Mouse (Mus musculus) midbrain, embryonic 12.5 days (tissue): ENCODE results near the gene Serpinb9. TPM values are rescaled to one million over a fixed set of nuclear protein-coding genes. Genes with fewer than 3 reads are reported as not detected.

Source experiments
- ATAC-seq: fragments of 200-750 bp; cut with Nextera tagmentation; 2 replicates; pipeline ENCODE4 v1.8.0; 2017; ENCODE audit warnings: low read depth, moderate TSS enrichment, moderate library complexity; ENCODE audit not compliant: low FRiP score
- H3K27ac ChIP-seq: fragments of 300-500 bp; sonication (generic); replicated peaks from 2 replicates; pipeline ENCODE4 v1.5.1; 2016; ENCODE audit warnings: mild to moderate bottlenecking
- H3K27me3 ChIP-seq: fragments of 300-500 bp; sonication (generic); 2 replicates; pipeline ENCODE4 v1.6.1; 2016; ENCODE audit warnings: mild to moderate bottlenecking
- H3K36me3 ChIP-seq: fragments of 300-500 bp; sonication (generic); 2 replicates; pipeline ENCODE4 v1.6.1; 2016
- H3K4me1 ChIP-seq: fragments of 300-500 bp; sonication (generic); 2 replicates; pipeline ENCODE4 v1.6.1; 2016
- H3K4me2 ChIP-seq: fragments of 300-500 bp; sonication (generic); replicated peaks from 2 replicates; pipeline ENCODE4 v1.6.1; 2016; ENCODE audit warnings: mild to moderate bottlenecking, moderate library complexity
- H3K4me3 ChIP-seq: fragments of 300-500 bp; sonication (generic); 2 replicates; pipeline ENCODE4 v1.5.1; 2016; ENCODE audit warnings: mild to moderate bottlenecking
- H3K9ac ChIP-seq: fragments of 300-500 bp; sonication (generic); replicated peaks from 2 replicates; pipeline ENCODE4 v1.6.1; 2016; ENCODE audit warnings: mild to moderate bottlenecking, moderate library complexity
- H3K9me3 ChIP-seq: fragments of 300-500 bp; sonication (generic); 2 replicates; pipeline ENCODE4 v1.6.1; 2016; ENCODE audit warnings: mild to moderate bottlenecking
- WGBS: fragments of 180-500 bp; shearing (Covaris S2); methylation state at CpG from one replicate; pipeline ENCODE4 v1.1.7; 2016; 5-methylcytosine and 5-hydroxymethylcytosine counted together
- polyA plus RNA-seq: library from polyadenylated mRNA; unstranded; fragments of >200 nt; fragmentation: Nextera tagmentation; extraction: Ambion mirVana; gene quantifications from 2 replicates; pipeline ENCODE4 v1.2.1, GENCODE M21; 2016

Serpinb9 gene
- polyA plus RNA-seq, 1 experiment from 2014 or later = 1.1 TPM

GRCm38 (mm10) chr13:32970776-32971175 lies 32.3 kb upstream of the Serpinb9 start:
- Histone ChIP-seq H3K9me3 (no peaks in the 10 kb centered on the region), H3K36me3 (no peaks in the 10 kb centered on the region), H3K4me3 (no peak overlapping the region), H3K9ac (no peak overlapping the region), H3K27me3 (no peaks in the 10 kb centered on the region), H3K27ac (no peak overlapping the region), H3K4me1 (no peaks in the 10 kb centered on the region), H3K4me2 (no peak overlapping the region)
- WGBS = 90% methylated on average over 3 of the region's 3 CpGs
- no peak for ATAC-seq

DNA sequence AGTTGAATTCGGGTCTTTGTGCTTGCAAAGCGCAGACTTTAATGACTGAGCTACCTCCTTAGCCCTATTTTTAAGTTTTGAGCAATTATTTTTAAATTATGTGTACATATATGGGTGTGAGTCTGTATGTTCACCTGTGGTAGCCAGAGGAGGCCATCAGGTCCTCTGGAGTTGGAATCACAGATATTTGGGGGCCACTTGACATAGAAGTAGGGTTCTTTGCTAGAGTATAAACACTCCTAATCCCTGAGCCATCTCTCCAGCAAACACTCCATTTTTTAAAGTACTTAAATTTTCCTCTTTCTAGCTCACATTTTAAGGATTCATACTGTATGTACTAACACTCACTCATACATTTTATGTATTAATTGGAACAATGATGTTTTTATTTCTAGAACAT lies 28.8 kb upstream of the Serpinb9 start:
- Histone ChIP-seq H3K36me3 (no peaks in the 10 kb centered on the region), H3K4me2 (no peak overlapping the region), H3K9ac (no peak overlapping the region), H3K4me1 (no peaks in the 10 kb centered on the region), H3K4me3 (no peak overlapping the region), H3K9me3 (no peaks in the 10 kb centered on the region), H3K27me3 (no peaks in the 10 kb centered on the region), H3K27ac (no peak overlapping the region)
- no peak for ATAC-seq
- WGBS = 85% methylated on average over 2 of the region's 2 CpGs

DNA sequence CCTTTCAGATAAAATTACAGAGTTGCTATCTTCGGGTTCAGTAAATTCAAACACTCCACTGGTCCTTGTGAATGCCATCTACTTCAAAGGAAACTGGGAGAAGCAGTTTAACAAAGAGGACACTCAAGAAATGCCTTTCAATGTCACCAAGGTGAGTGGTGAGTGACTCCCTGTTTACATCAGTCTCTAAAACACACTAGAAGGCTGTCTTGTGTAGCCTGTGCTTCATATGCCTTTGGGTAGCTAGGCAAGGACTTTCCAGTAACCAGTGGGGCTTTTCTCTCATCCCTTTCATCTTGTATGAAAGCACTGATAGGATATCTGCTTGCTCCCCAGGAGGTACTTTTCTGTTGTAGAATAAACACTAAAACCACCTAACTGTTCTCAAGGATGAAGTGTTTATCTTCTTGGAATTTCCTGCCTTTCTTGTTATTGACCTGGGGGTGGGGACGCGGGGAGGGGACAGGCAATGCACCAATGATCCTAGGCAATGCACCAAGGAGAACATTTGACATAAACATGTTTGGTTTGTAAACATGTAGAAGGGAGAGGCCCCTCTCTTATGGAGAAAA lies 28.1 kb upstream of the Serpinb9 start:
- H3K9ac ChIP-seq = no peak overlapping the region
- no peak overlapping the region for H3K27ac ChIP-seq
- H3K9me3 ChIP-seq = no peaks in the 10 kb centered on the region
- no peaks in the 10 kb centered on the region for H3K27me3 ChIP-seq
- ATAC-seq = no peak
- H3K4me3 ChIP-seq = no peak overlapping the region
- H3K4me2 ChIP-seq = no peak overlapping the region
- 75% methylated on average over 3 of the region's 3 CpGs for WGBS
- no peaks in the 10 kb centered on the region for H3K36me3 ChIP-seq
- no peaks in the 10 kb centered on the region for H3K4me1 ChIP-seq

DNA sequence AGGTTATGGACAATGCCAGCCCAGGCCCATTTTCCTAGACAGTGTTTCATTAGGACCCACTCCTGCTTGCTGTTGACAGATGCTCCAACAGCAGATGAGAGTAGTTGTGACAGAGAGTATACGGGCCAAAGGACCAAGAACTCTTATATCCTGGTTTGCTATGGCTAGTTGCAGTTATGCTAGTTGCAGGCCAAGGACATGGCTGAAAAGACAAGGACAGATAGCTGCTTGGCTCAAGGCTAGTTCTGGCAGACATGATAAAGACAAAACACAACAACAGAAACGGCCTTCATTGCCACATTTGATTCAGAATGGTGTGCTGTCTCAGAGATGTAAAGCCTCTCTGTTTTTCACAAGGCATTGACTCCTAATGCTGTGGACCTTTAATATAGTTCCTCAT lies 27.3 kb upstream of the Serpinb9 start:
- no peak overlapping the region for H3K27ac ChIP-seq
- no peaks in the 10 kb centered on the region for H3K4me1 ChIP-seq
- no peak overlapping the region for H3K4me3 ChIP-seq
- no peak for ATAC-seq
- no peaks in the 10 kb centered on the region for H3K9me3 ChIP-seq
- WGBS = 84% methylated on average over 2 of the region's 2 CpGs
- H3K36me3 ChIP-seq = no peaks in the 10 kb centered on the region
- no peaks in the 10 kb centered on the region for H3K27me3 ChIP-seq
- H3K4me2 ChIP-seq = no peak overlapping the region
- H3K9ac ChIP-seq = no peak overlapping the region

GRCm38 (mm10) chr13:32982556-32983042 lies 20.5 kb upstream of the Serpinb9 start:
- no peak overlapping the region for H3K4me3 ChIP-seq
- no peak overlapping the region for H3K9ac ChIP-seq
- H3K4me1 ChIP-seq = no peaks in the 10 kb centered on the region
- 77% methylated on average over 4 of the region's 4 CpGs for WGBS
- no peaks in the 10 kb centered on the region for H3K36me3 ChIP-seq
- no peaks in the 10 kb centered on the region for H3K9me3 ChIP-seq
- ATAC-seq = no peak
- H3K27ac ChIP-seq = no peak overlapping the region
- H3K4me2 ChIP-seq = no peak overlapping the region
- no peaks in the 10 kb centered on the region for H3K27me3 ChIP-seq

GRCm38 (mm10) chr13:32986256-32986655 lies 16.8 kb upstream of the Serpinb9 start:
- H3K4me1 ChIP-seq = no peaks in the 10 kb centered on the region

DNA sequence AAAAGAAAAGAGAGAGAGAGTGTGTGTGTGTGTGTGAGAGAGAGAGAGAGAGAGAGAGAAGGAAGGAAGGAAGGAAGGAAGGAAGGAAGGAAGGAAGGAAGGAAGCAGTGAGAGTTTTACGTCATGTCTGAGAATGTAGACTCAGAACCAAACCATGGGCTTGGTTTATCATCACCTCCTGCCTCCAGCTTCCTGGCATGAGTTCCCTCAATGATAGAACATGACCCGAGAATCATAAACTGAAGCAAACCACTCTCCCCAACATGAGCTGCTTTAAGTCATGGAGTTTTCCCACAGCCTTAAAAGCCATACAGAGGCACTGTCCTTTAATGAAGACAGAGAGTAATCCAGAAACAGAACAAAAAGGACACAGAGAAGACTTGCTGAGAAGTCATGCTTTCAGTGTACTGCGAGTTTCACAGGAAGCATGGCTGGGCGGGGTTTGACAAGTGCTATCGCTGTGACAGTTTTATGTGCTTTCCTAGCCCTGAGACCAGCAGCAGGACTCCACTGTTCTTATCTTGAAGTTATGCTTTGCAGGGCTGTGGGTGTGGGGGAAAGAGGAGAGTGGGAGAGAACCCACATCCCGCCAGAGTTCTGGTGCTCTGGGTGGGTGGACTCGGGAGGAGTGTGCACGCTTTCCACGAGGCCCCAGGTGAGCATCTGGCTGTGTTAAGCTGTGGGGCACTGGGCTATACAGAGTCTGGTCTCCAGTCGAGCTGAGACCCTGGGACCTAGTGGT lies 9.7 kb upstream of the Serpinb9 start:
- H3K4me2 ChIP-seq = no peak overlapping the region
- WGBS = 82% methylated on average over 10 of the region's 10 CpGs
- H3K9me3 ChIP-seq = no peaks in the 10 kb centered on the region
- ATAC-seq = no peak
- H3K4me3 ChIP-seq = no peak overlapping the region
- H3K36me3 ChIP-seq = no peaks in the 10 kb centered on the region
- no peak overlapping the region for H3K27ac ChIP-seq
- H3K9ac ChIP-seq = no peak overlapping the region
- H3K4me1 ChIP-seq = no peaks in the 10 kb centered on the region
- H3K27me3 ChIP-seq = no peaks in the 10 kb centered on the region

More at GRCm38 (mm10) chr13:32986256-32986655, 16.8 kb upstream of the Serpinb9 start:
- no peak overlapping the region for H3K4me3 ChIP-seq
- H3K36me3 ChIP-seq = no peaks in the 10 kb centered on the region
- H3K27ac ChIP-seq = no peak overlapping the region
- H3K27me3 ChIP-seq = no peaks in the 10 kb centered on the region
- no peak overlapping the region for H3K9ac ChIP-seq
- ATAC-seq = no peak
- no peak overlapping the region for H3K4me2 ChIP-seq
- no peaks in the 10 kb centered on the region for H3K9me3 ChIP-seq

DNA sequence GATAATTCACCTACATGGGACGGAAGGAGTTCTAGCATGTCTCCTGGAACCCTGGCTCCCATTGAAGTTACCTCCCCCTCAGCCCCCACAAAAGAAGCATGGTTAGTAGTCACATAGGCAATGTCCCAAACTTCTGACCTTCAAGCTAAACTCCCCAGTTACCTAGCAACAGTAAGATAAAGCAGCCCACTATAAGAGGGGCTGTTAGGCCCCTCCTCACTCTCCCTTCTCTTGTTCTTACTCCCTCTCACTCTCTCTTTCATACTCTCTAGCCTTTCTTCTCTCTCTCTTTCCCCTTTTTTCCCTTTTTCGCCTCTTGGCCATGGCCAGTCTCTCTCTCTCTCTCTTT lies 9.2 kb upstream of the Serpinb9 start:
- Histone ChIP-seq H3K36me3 (no peaks in the 10 kb centered on the region), H3K4me2 (no peak overlapping the region), H3K27ac (no peak overlapping the region), H3K9me3 (no peaks in the 10 kb centered on the region), H3K27me3 (no peaks in the 10 kb centered on the region), H3K9ac (no peak overlapping the region), H3K4me1 (no peaks in the 10 kb centered on the region), H3K4me3 (no peak overlapping the region)
- no peak for ATAC-seq
- WGBS = 73% methylated on average over 2 of the region's 2 CpGs

DNA sequence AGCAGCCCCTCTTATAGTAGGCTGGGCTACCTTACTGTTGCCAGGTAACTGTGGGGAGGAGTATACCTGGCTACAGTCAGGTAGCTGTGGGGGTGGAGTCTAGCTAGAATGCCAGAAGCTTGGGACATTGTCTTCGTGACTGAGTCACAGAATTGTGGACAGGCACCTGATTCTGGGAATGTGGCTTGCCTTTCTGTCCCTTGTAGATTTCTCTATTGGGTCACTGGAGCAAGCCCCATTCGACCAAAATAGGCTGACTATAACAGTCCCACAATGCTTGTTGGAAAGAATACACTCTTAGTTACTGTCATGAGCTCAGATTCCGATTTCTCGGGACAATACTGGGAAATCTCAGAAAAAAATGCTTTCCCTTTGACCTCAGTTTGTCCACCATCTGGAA lies 8.0 kb upstream of the Serpinb9 start:
- H3K9me3 ChIP-seq = no peaks in the 10 kb centered on the region
- no peaks in the 10 kb centered on the region for H3K36me3 ChIP-seq
- no peak overlapping the region for H3K9ac ChIP-seq
- ATAC-seq = no peak
- H3K27me3 ChIP-seq = no peaks in the 10 kb centered on the region
- no peak overlapping the region for H3K4me2 ChIP-seq
- H3K4me3 ChIP-seq = no peak overlapping the region
- no peak overlapping the region for H3K27ac ChIP-seq
- WGBS = 78% methylated on average over 4 of the region's 4 CpGs
- no peaks in the 10 kb centered on the region for H3K4me1 ChIP-seq

- no peak overlapping the region for H3K4me2 ChIP-seq
- H3K4me1 ChIP-seq = peaks cover 7% of the 10 kb centered on the region
- 91% methylated on average over 5 of the region's 5 CpGs for WGBS
- H3K9ac ChIP-seq = no peak overlapping the region
- no peaks in the 10 kb centered on the region for H3K27me3 ChIP-seq
- ATAC-seq = no peak
- H3K36me3 ChIP-seq = no peaks in the 10 kb centered on the region
- H3K27ac ChIP-seq = no peak overlapping the region
- no peaks in the 10 kb centered on the region for H3K9me3 ChIP-seq
- H3K4me3 ChIP-seq = no peak overlapping the region
Observed at GRCm38 (mm10) chr13:33001341-33001740, 1.7 kb upstream of the Serpinb9 start.

- peak; percentile 38; the same call in 1 of the 2 replicates for ATAC-seq
- Histone ChIP-seq H3K27ac (no peak overlapping the region), H3K9me3 (no peaks in the 10 kb centered on the region), H3K9ac (no peak overlapping the region), H3K27me3 (no peaks in the 10 kb centered on the region), H3K36me3 (no peaks in the 10 kb centered on the region), H3K4me1 (peaks cover 7% of the 10 kb centered on the region), H3K4me2 (peak overlapping the region; percentile 44), H3K4me3 (peak overlapping the region; percentile 24; the same call in 1 of the 2 replicates)
- 74% methylated on average over 9 of the region's 9 CpGs for whole genome bisulfite sequencing
Observed at GRCm38 (mm10) chr13:33003523-33004413, 718 bp downstream of the Serpinb9 start.
